Mouse (Mus musculus): ENCODE data around the gene Eif5. TPM values are rescaled to one million over a fixed set of nuclear protein-coding genes. Genes with fewer than 3 reads are reported as not detected.

Gene Eif5
- polyA plus RNA-seq, 1 experiment from 2014 or later = 558 TPM

GRCm38 (mm10) chr12:111517901-111518300 is 19.9 kb upstream of the Eif5 start:
- no peaks in the 10 kb centered on the region; the same call in 1 of the 2 replicates for H3K9me3 ChIP-seq (replicated peaks; ENCODE audit: control insufficient read depth, low read length)
- 20% methylated on average over 4 of the region's 4 CpGs for WGBS (ENCODE audit: insufficient replicate concordance)
- H3K27ac ChIP-seq (ENCODE audit: low read length) = peak overlapping the region; percentile 97
- no peaks in the 10 kb centered on the region for H3K27me3 ChIP-seq (ENCODE audit: control insufficient read depth, insufficient read depth, low read depth, low read length)
- ATAC-seq (ENCODE audit: low read depth) = peak; percentile 91
- peaks cover 52% of the 10 kb centered on the region for H3K4me1 ChIP-seq (ENCODE audit: control insufficient read depth, low read depth, low read length)
- H3K4me2 ChIP-seq (ENCODE audit: low read depth, low read length) = peak overlapping the region; percentile 61
- H3K9ac ChIP-seq (ENCODE audit: low read depth, low read length) = peak overlapping the region; percentile 67
- H3K36me3 ChIP-seq (ENCODE audit: control insufficient read depth, insufficient read depth) = no peaks in the 10 kb centered on the region
- peak overlapping the region; percentile 37 for H3K4me3 ChIP-seq (ENCODE audit: low read depth, low read length)

GRCm38 (mm10) chr12:111518391-111518790 is 19.4 kb upstream of the Eif5 start:
- Histone ChIP-seq H3K4me1 (ENCODE audit: control insufficient read depth, low read depth, low read length) (peaks cover 52% of the 10 kb centered on the region), H3K36me3 (ENCODE audit: control insufficient read depth, insufficient read depth) (no peaks in the 10 kb centered on the region), H3K4me2 (ENCODE audit: low read depth, low read length) (peak overlapping the region; percentile 48), H3K4me3 (ENCODE audit: low read depth, low read length) (peak overlapping the region; percentile 37), H3K27me3 (ENCODE audit: control insufficient read depth, insufficient read depth, low read depth, low read length) (no peaks in the 10 kb centered on the region), H3K9ac (ENCODE audit: low read depth, low read length) (peak overlapping the region; percentile 67), H3K27ac (ENCODE audit: low read length) (peak overlapping the region; percentile 97), H3K9me3 (replicated peaks; ENCODE audit: control insufficient read depth, low read length) (no peaks in the 10 kb centered on the region; the same call in 1 of the 2 replicates)
- 56% methylated on average over 9 of the region's 9 CpGs for WGBS (ENCODE audit: insufficient replicate concordance)
- peak; percentile 57 for ATAC-seq (ENCODE audit: low read depth)

- WGBS (ENCODE audit: insufficient replicate concordance) = 84% methylated on average over 5 of the region's 5 CpGs
- H3K4me3 ChIP-seq (ENCODE audit: low read depth, low read length) = no peak overlapping the region
- H3K9ac ChIP-seq (ENCODE audit: low read depth, low read length) = no peak overlapping the region
- no peak overlapping the region for H3K4me2 ChIP-seq (ENCODE audit: low read depth, low read length)
- H3K27me3 ChIP-seq (ENCODE audit: control insufficient read depth, insufficient read depth, low read depth, low read length) = no peaks in the 10 kb centered on the region; the same call in 1 of the 2 replicates
- peak overlapping the region; percentile 97; the same call in 1 of the 2 replicates for H3K27ac ChIP-seq (ENCODE audit: low read length)
- no peaks in the 10 kb centered on the region for H3K36me3 ChIP-seq (ENCODE audit: control insufficient read depth, insufficient read depth)
- no peaks in the 10 kb centered on the region; the same call in 1 of the 2 replicates for H3K9me3 ChIP-seq (replicated peaks; ENCODE audit: control insufficient read depth, low read length)
- ATAC-seq (ENCODE audit: low read depth) = no peak
- peaks cover 47% of the 10 kb centered on the region for H3K4me1 ChIP-seq (ENCODE audit: control insufficient read depth, low read depth, low read length)
Measured at GRCm38 (mm10) chr12:111519821-111520220, 18.0 kb upstream of the Eif5 start.

- H3K4me2 ChIP-seq (ENCODE audit: low read depth, low read length) = no peak overlapping the region
- ATAC-seq (ENCODE audit: low read depth) = no peak
- H3K4me1 ChIP-seq (ENCODE audit: control insufficient read depth, low read depth, low read length) = peaks cover 40% of the 10 kb centered on the region
- no peak overlapping the region for H3K4me3 ChIP-seq (ENCODE audit: low read depth, low read length)
- H3K9me3 ChIP-seq (replicated peaks; ENCODE audit: control insufficient read depth, low read length) = no peaks in the 10 kb centered on the region; the same call in 1 of the 2 replicates
- no peaks in the 10 kb centered on the region for H3K36me3 ChIP-seq (ENCODE audit: control insufficient read depth, insufficient read depth)
- no peak overlapping the region for H3K9ac ChIP-seq (ENCODE audit: low read depth, low read length)
- WGBS (ENCODE audit: insufficient replicate concordance) = 63% methylated on average over 2 of the region's 2 CpGs
- H3K27me3 ChIP-seq (ENCODE audit: control insufficient read depth, insufficient read depth, low read depth, low read length) = no peaks in the 10 kb centered on the region; the same call in 1 of the 2 replicates
- no peak overlapping the region for H3K27ac ChIP-seq (ENCODE audit: low read length)
Measured at GRCm38 (mm10) chr12:111520994-111521393, 16.8 kb upstream of the Eif5 start.

- ATAC-seq (ENCODE audit: low read depth) = no peak
- no peaks in the 10 kb centered on the region; the same call in 1 of the 2 replicates for H3K9me3 ChIP-seq (replicated peaks; ENCODE audit: control insufficient read depth, low read length)
- H3K4me3 ChIP-seq (ENCODE audit: low read depth, low read length) = no peak overlapping the region
- H3K36me3 ChIP-seq (ENCODE audit: control insufficient read depth, insufficient read depth) = no peaks in the 10 kb centered on the region
- H3K4me1 ChIP-seq (ENCODE audit: control insufficient read depth, low read depth, low read length) = peaks cover 10% of the 10 kb centered on the region
- no peak overlapping the region for H3K4me2 ChIP-seq (ENCODE audit: low read depth, low read length)
- H3K27me3 ChIP-seq (ENCODE audit: control insufficient read depth, insufficient read depth, low read depth, low read length) = peaks cover 11% of the 10 kb centered on the region
- H3K27ac ChIP-seq (ENCODE audit: low read length) = peak overlapping the region; percentile 55; the same call in 1 of the 2 replicates
- no peak overlapping the region for H3K9ac ChIP-seq (ENCODE audit: low read depth, low read length)
- 40% methylated on average over 1 of the region's 1 CpGs for WGBS (ENCODE audit: insufficient replicate concordance)
Measured at GRCm38 (mm10) chr12:111524469-111524868, 13.3 kb upstream of the Eif5 start.

GRCm38 (mm10) chr12:111524883-111525282 is 12.9 kb upstream of the Eif5 start:
- Histone ChIP-seq H3K27me3 (ENCODE audit: control insufficient read depth, insufficient read depth, low read depth, low read length) (peaks cover 13% of the 10 kb centered on the region), H3K4me3 (ENCODE audit: low read depth, low read length) (no peak overlapping the region), H3K9me3 (replicated peaks; ENCODE audit: control insufficient read depth, low read length) (no peaks in the 10 kb centered on the region; the same call in 1 of the 2 replicates), H3K36me3 (ENCODE audit: control insufficient read depth, insufficient read depth) (no peaks in the 10 kb centered on the region), H3K27ac (ENCODE audit: low read length) (peak overlapping the region; percentile 60; the same call in 1 of the 2 replicates), H3K9ac (ENCODE audit: low read depth, low read length) (no peak overlapping the region), H3K4me1 (ENCODE audit: control insufficient read depth, low read depth, low read length) (peaks cover 6% of the 10 kb centered on the region), H3K4me2 (ENCODE audit: low read depth, low read length) (no peak overlapping the region)
- ATAC-seq (ENCODE audit: low read depth) = peak; percentile 25; the same call in 1 of the 2 replicates
- 43% methylated on average over 3 of the region's 3 CpGs for WGBS (ENCODE audit: insufficient replicate concordance)

- ATAC-seq (ENCODE audit: low read depth) = no peak
- peaks cover 24% of the 10 kb centered on the region for H3K27me3 ChIP-seq (ENCODE audit: control insufficient read depth, insufficient read depth, low read depth, low read length)
- H3K4me3 ChIP-seq (ENCODE audit: low read depth, low read length) = no peak overlapping the region
- H3K9me3 ChIP-seq (replicated peaks; ENCODE audit: control insufficient read depth, low read length) = no peaks in the 10 kb centered on the region; the same call in 1 of the 2 replicates
- no peak overlapping the region for H3K9ac ChIP-seq (ENCODE audit: low read depth, low read length)
- no peak overlapping the region for H3K27ac ChIP-seq (ENCODE audit: low read length)
- 50% methylated on average over 8 of the region's 8 CpGs for WGBS (ENCODE audit: insufficient replicate concordance)
- peaks cover 2% of the 10 kb centered on the region for H3K4me1 ChIP-seq (ENCODE audit: control insufficient read depth, low read depth, low read length)
- H3K4me2 ChIP-seq (ENCODE audit: low read depth, low read length) = no peak overlapping the region
- no peaks in the 10 kb centered on the region for H3K36me3 ChIP-seq (ENCODE audit: control insufficient read depth, insufficient read depth)
Measured at GRCm38 (mm10) chr12:111527643-111528281, 10.1 kb upstream of the Eif5 start.

GRCm38 (mm10) chr12:111529192-111529591 is 8.6 kb upstream of the Eif5 start:
- H3K27me3 ChIP-seq (ENCODE audit: control insufficient read depth, insufficient read depth, low read depth, low read length) = peaks cover 33% of the 10 kb centered on the region
- H3K4me2 ChIP-seq (ENCODE audit: low read depth, low read length) = no peak overlapping the region
- no peak for ATAC-seq (ENCODE audit: low read depth)
- no peak overlapping the region for H3K27ac ChIP-seq (ENCODE audit: low read length)
- H3K9me3 ChIP-seq (replicated peaks; ENCODE audit: control insufficient read depth, low read length) = no peaks in the 10 kb centered on the region
- 20% methylated on average over 8 of the region's 8 CpGs for WGBS (ENCODE audit: insufficient replicate concordance)
- peaks cover 2% of the 10 kb centered on the region for H3K4me1 ChIP-seq (ENCODE audit: control insufficient read depth, low read depth, low read length)
- H3K4me3 ChIP-seq (ENCODE audit: low read depth, low read length) = no peak overlapping the region
- no peak overlapping the region for H3K9ac ChIP-seq (ENCODE audit: low read depth, low read length)
- H3K36me3 ChIP-seq (ENCODE audit: control insufficient read depth, insufficient read depth) = no peaks in the 10 kb centered on the region

GRCm38 (mm10) chr12:111533096-111533794 is 4.6 kb upstream of the Eif5 start:
- ATAC-seq (ENCODE audit: low read depth) = no peak
- no peak overlapping the region for H3K9ac ChIP-seq (ENCODE audit: low read depth, low read length)
- H3K36me3 ChIP-seq (ENCODE audit: control insufficient read depth, insufficient read depth) = no peaks in the 10 kb centered on the region
- no peak overlapping the region for H3K4me3 ChIP-seq (ENCODE audit: low read depth, low read length)
- H3K4me2 ChIP-seq (ENCODE audit: low read depth, low read length) = no peak overlapping the region
- no peak overlapping the region for H3K27ac ChIP-seq (ENCODE audit: low read length)
- 62% methylated on average over 11 of the region's 11 CpGs for WGBS (ENCODE audit: insufficient replicate concordance)
- H3K9me3 ChIP-seq (replicated peaks; ENCODE audit: control insufficient read depth, low read length) = no peaks in the 10 kb centered on the region
- peaks cover 29% of the 10 kb centered on the region for H3K27me3 ChIP-seq (ENCODE audit: control insufficient read depth, insufficient read depth, low read depth, low read length)
- H3K4me1 ChIP-seq (ENCODE audit: control insufficient read depth, low read depth, low read length) = peaks cover 28% of the 10 kb centered on the region
